Mouse (Mus musculus) left cerebral cortex, adult 8-10 months (tissue): ENCODE data around the gene Aspa. TPM values are rescaled to one million over a fixed set of nuclear protein-coding genes. Genes with fewer than 3 reads are reported as not detected.

Source experiments
- DNase-seq, 2 experiments: peaks; one replicate each; pipeline ENCODE4 v3.0.0; 2022; ENCODE audit warnings: low spot score in 2 of 2
- total RNA-seq, 4 experiments: library from RNA; stranded (reverse); gene quantifications; 2 replicates each; pipeline ENCODE4 v1.2.4; 2022

Gene Aspa
- total RNA-seq, 4 experiments from 2014 or later = 20.9 to 29.6 (median 25.7) TPM

DNA sequence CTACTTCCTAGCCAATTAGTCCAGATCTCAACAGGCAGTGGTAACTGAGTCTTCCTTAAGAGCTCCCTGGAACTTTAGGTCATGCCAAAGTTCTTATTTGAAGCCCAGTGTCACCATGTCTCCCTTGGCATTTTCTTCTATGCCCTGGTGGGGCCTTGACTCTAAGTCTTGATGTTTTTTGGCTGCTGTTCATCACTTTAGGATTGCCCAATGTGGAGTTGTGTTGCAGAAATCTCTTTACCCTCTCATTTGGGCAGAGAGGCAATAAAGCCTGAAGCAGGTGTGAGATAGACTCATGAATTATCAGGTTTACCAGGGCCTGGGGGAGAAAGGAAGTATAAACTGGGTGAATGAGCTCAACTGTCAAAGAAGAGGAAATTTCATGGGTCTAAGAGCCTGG lies 70.7 kb downstream of the Aspa start:
- DNase-seq = no peak

DNA sequence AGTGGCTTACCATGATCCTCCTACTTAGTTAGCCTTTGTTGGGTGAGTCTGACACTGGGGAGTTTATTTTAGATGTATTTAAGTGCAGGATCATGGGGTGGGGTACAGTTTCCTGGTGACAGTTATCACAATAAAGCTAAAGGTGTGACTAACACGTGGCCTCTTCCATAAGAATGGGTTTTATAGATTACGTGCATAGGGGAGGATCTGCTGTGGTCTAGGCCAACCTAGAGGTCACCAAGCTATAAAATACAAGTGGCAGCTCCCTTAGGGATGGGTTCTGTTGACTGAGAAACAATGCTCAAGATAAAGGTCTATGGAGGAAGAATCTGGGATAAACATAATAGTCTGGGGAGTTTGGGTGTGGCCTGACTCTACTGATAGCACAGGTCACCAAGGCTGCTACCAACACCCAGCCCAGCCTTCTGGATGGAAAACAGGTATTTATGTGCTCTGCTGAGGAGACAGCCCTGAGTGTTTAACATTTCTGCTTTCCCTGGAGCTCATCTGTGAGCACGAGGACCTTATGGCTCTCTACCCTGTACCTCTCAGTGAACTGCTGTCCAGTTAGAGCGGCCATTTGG lies 71.9 kb downstream of the Aspa start:
- no peak for DNase-seq

Other genes with a start within 250 kb of the Aspa start
- gene Itgae, start 239.0 kb downstream of the Aspa start, total RNA-seq = under 1 TPM; 0.18 to 0.37 (median 0.29) TPM
- gene Haspin, start 191.3 kb downstream of the Aspa start, total RNA-seq = under 1 TPM in 3 of 4 experiments, not detected in 1; 0.14 to 0.30 (median 0.22) TPM
- 1 to 10 TPM in 2 of 4 experiments, under 1 TPM in 2; 0.70 to 1.4 (median 0.97) TPM for gene P2rx5, start 169.2 kb downstream of the Aspa start, total RNA-seq
- gene Emc6, start 152.6 kb downstream of the Aspa start, total RNA-seq = 10 to 100 TPM; 39.9 to 46.8 (median 42.9) TPM
- gene Tax1bp3, start 152.5 kb downstream of the Aspa start, total RNA-seq = 10 to 100 TPM in 3 of 4 experiments, 1 to 10 TPM in 1; 9.9 to 12.1 (median 11.0) TPM
- 10 to 100 TPM; 17.2 to 24.7 (median 19.9) TPM for gene Ctns, start 130.6 kb downstream of the Aspa start, total RNA-seq
- gene Shpk, start 130.1 kb downstream of the Aspa start, total RNA-seq = 1 to 10 TPM; 3.2 to 4.1 (median 3.7) TPM
- under 1 TPM in 1 of 4 experiments, not detected in 3; 0.16 TPM for gene Trpv1, start 95.3 kb downstream of the Aspa start, total RNA-seq
- gene Trpv3, start 62.2 kb downstream of the Aspa start, total RNA-seq = under 1 TPM; 0.43 to 0.59 (median 0.47) TPM
- not detected for gene Gm49340, start 145 bp upstream of the Aspa start, total RNA-seq
- not detected for gene Spata22, start 145 bp upstream of the Aspa start, total RNA-seq
- not detected for gene Olfr20, start 21.2 kb upstream of the Aspa start, total RNA-seq
- not detected for gene Olfr376, start 41.6 kb upstream of the Aspa start, total RNA-seq
- gene Olfr1, start 70.0 kb upstream of the Aspa start, total RNA-seq = not detected
- not detected for gene Olfr378, start 98.9 kb upstream of the Aspa start, total RNA-seq
- not detected for gene Olfr380, start 127.9 kb upstream of the Aspa start, total RNA-seq
- not detected for gene Olfr381, start 162.0 kb upstream of the Aspa start, total RNA-seq
- gene Olfr382, start 187.6 kb upstream of the Aspa start, total RNA-seq = not detected